Mouse (Mus musculus): ENCODE measurements at regions not wholly inside any gene's neighbourhood (a gene's known extent, or its start where the extent isn't known, plus 50 kb on each side); places are given as distances from the start of the nearest gene placed in this dataset.

GRCm38 (mm10) chr6:99946917-99947316 is 220.7 kb upstream of the Prok2 start:
- Histone ChIP-seq H3K4me2 (ENCODE audit: low read depth, low read length) (no peak overlapping the region), H3K36me3 (ENCODE audit: control insufficient read depth, insufficient read depth, low read length) (no peaks in the 10 kb centered on the region), H3K27me3 (replicated peaks; ENCODE audit: control insufficient read depth, insufficient read depth, low read length) (no peaks in the 10 kb centered on the region; the same call in 1 of the 2 replicates), H3K4me3 (ENCODE audit: low read depth, low read length) (no peak overlapping the region), H3K9me3 (ENCODE audit: control insufficient read depth, low read length) (no peaks in the 10 kb centered on the region), H3K27ac (replicated peaks; ENCODE audit: low read depth, low read length) (no peak overlapping the region), H3K4me1 (ENCODE audit: control insufficient read depth, insufficient read depth, low read length) (peaks cover 6% of the 10 kb centered on the region; the same call in 1 of the 2 replicates), H3K9ac (ENCODE audit: low read depth, low read length) (no peak overlapping the region)
- ATAC-seq (ENCODE audit: low read depth) = no peak
- DNase-seq (ENCODE audit: low spot score) = no peak
- 48% methylated on average over 2 of the region's 2 CpGs for WGBS

GRCm38 (mm10) chr6:99946481-99946880 is 220.3 kb upstream of the Prok2 start:
- H3K27ac ChIP-seq (replicated peaks; ENCODE audit: low read depth, low read length) = no peak overlapping the region
- H3K36me3 ChIP-seq (ENCODE audit: control insufficient read depth, insufficient read depth, low read length) = no peaks in the 10 kb centered on the region
- ATAC-seq (ENCODE audit: low read depth) = no peak
- no peak for DNase-seq (ENCODE audit: low spot score)
- WGBS = 51% methylated on average over 3 of the region's 3 CpGs
- peaks cover 6% of the 10 kb centered on the region; the same call in 1 of the 2 replicates for H3K4me1 ChIP-seq (ENCODE audit: control insufficient read depth, insufficient read depth, low read length)
- H3K9me3 ChIP-seq (ENCODE audit: control insufficient read depth, low read length) = no peaks in the 10 kb centered on the region
- no peak overlapping the region for H3K9ac ChIP-seq (ENCODE audit: low read depth, low read length)
- H3K4me2 ChIP-seq (ENCODE audit: low read depth, low read length) = no peak overlapping the region
- no peaks in the 10 kb centered on the region; the same call in 1 of the 2 replicates for H3K27me3 ChIP-seq (replicated peaks; ENCODE audit: control insufficient read depth, insufficient read depth, low read length)
- H3K4me3 ChIP-seq (ENCODE audit: low read depth, low read length) = no peak overlapping the region

- Histone ChIP-seq H3K36me3 (ENCODE audit: control insufficient read depth, insufficient read depth, low read length) (no peaks in the 10 kb centered on the region), H3K9ac (ENCODE audit: low read depth, low read length) (no peak overlapping the region), H3K4me2 (ENCODE audit: low read depth, low read length) (no peak overlapping the region), H3K9me3 (ENCODE audit: control insufficient read depth, low read length) (no peaks in the 10 kb centered on the region), H3K27ac (replicated peaks; ENCODE audit: low read depth, low read length) (no peak overlapping the region), H3K27me3 (replicated peaks; ENCODE audit: control insufficient read depth, insufficient read depth, low read length) (no peaks in the 10 kb centered on the region; the same call in 1 of the 2 replicates), H3K4me3 (ENCODE audit: low read depth, low read length) (no peak overlapping the region), H3K4me1 (ENCODE audit: control insufficient read depth, insufficient read depth, low read length) (peaks cover 6% of the 10 kb centered on the region; the same call in 1 of the 2 replicates)
- 84% methylated on average over 2 of the region's 2 CpGs for WGBS
- ATAC-seq (ENCODE audit: low read depth) (no peak), DNase-seq (ENCODE audit: low spot score) (no peak)
Measured at GRCm38 (mm10) chr6:99945691-99946090, 219.5 kb upstream of the Prok2 start.

GRCm38 (mm10) chr6:99942958-99943357 is 216.8 kb upstream of the Prok2 start:
- 29% methylated on average over 1 of the region's 1 CpGs for WGBS
- no peak overlapping the region for H3K4me2 ChIP-seq (ENCODE audit: low read depth, low read length)
- DNase-seq (ENCODE audit: low spot score) = no peak
- no peaks in the 10 kb centered on the region; the same call in 1 of the 2 replicates for H3K27me3 ChIP-seq (replicated peaks; ENCODE audit: control insufficient read depth, insufficient read depth, low read length)
- no peak for ATAC-seq (ENCODE audit: low read depth)
- no peak overlapping the region for H3K27ac ChIP-seq (replicated peaks; ENCODE audit: low read depth, low read length)
- H3K4me1 ChIP-seq (ENCODE audit: control insufficient read depth, insufficient read depth, low read length) = peaks cover 15% of the 10 kb centered on the region; the same call in 1 of the 2 replicates
- H3K4me3 ChIP-seq (ENCODE audit: low read depth, low read length) = no peak overlapping the region
- no peak overlapping the region for H3K9ac ChIP-seq (ENCODE audit: low read depth, low read length)
- no peaks in the 10 kb centered on the region for H3K36me3 ChIP-seq (ENCODE audit: control insufficient read depth, insufficient read depth, low read length)
- no peaks in the 10 kb centered on the region for H3K9me3 ChIP-seq (ENCODE audit: control insufficient read depth, low read length)

GRCm38 (mm10) chr6:99940118-99940517 is 213.9 kb upstream of the Prok2 start:
- peaks cover 9% of the 10 kb centered on the region; the same call in 1 of the 2 replicates for H3K4me1 ChIP-seq (ENCODE audit: control insufficient read depth, insufficient read depth, low read length)
- H3K4me3 ChIP-seq (ENCODE audit: low read depth, low read length) = no peak overlapping the region
- ATAC-seq (ENCODE audit: low read depth) (no peak), DNase-seq (ENCODE audit: low spot score) (no peak)
- WGBS = 59% methylated on average over 5 of the region's 5 CpGs
- H3K27me3 ChIP-seq (replicated peaks; ENCODE audit: control insufficient read depth, insufficient read depth, low read length) = no peaks in the 10 kb centered on the region
- no peak overlapping the region for H3K27ac ChIP-seq (replicated peaks; ENCODE audit: low read depth, low read length)
- H3K36me3 ChIP-seq (ENCODE audit: control insufficient read depth, insufficient read depth, low read length) = no peaks in the 10 kb centered on the region
- H3K9ac ChIP-seq (ENCODE audit: low read depth, low read length) = no peak overlapping the region
- H3K4me2 ChIP-seq (ENCODE audit: low read depth, low read length) = no peak overlapping the region
- H3K9me3 ChIP-seq (ENCODE audit: control insufficient read depth, low read length) = no peaks in the 10 kb centered on the region

DNA sequence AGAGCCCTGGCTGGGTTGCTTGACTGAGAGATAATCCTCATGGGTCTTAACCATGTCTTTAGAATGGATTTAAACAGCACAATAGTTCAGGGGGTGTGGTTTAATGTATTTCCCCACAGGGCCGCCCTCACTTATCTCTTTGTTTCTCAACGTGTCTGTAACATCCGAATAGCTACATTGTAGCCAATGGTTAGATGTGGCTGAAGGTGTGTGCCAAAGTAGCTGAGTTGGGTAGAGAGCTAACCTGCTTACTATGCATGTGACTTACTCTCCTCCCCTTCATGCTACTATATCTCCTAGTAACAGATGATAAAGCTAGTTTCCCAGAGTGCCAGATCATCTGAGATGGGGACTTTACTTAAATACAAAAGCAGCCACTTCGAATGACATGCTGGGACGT is 213.2 kb upstream of the Prok2 start:
- Histone ChIP-seq H3K9me3 (ENCODE audit: control insufficient read depth, low read length) (no peaks in the 10 kb centered on the region), H3K27ac (replicated peaks; ENCODE audit: low read depth, low read length) (no peak overlapping the region), H3K9ac (ENCODE audit: low read depth, low read length) (no peak overlapping the region), H3K4me3 (ENCODE audit: low read depth, low read length) (no peak overlapping the region), H3K4me2 (ENCODE audit: low read depth, low read length) (no peak overlapping the region), H3K27me3 (replicated peaks; ENCODE audit: control insufficient read depth, insufficient read depth, low read length) (no peaks in the 10 kb centered on the region), H3K4me1 (ENCODE audit: control insufficient read depth, insufficient read depth, low read length) (peaks cover 9% of the 10 kb centered on the region; the same call in 1 of the 2 replicates), H3K36me3 (ENCODE audit: control insufficient read depth, insufficient read depth, low read length) (no peaks in the 10 kb centered on the region)
- WGBS = 62% methylated on average over 5 of the region's 5 CpGs
- ATAC-seq (ENCODE audit: low read depth) (no peak), DNase-seq (ENCODE audit: low spot score) (no peak)

DNA sequence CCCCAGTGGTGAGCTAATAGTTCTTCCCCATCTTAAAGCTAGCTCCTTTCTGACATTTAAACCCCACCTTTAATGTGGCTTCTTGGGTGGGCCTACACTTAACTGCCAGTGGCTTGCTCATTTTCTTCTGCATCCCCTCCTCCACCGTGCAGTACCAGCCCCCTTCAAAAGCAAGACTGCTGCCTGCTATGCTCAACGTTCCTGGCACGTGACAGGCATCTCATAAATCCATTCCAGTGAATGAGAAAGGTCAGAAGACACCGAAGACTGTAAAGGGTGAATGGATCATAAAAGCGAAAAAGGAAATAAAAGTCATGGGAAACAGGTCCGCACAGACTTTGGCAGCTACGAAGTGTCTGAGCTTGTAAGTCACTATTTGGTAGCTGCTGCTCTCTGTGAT is 212.8 kb upstream of the Prok2 start:
- H3K4me2 ChIP-seq (ENCODE audit: low read depth, low read length) = no peak overlapping the region
- H3K4me3 ChIP-seq (ENCODE audit: low read depth, low read length) = no peak overlapping the region
- DNase-seq (ENCODE audit: low spot score) = no peak
- H3K9ac ChIP-seq (ENCODE audit: low read depth, low read length) = no peak overlapping the region
- H3K27ac ChIP-seq (replicated peaks; ENCODE audit: low read depth, low read length) = no peak overlapping the region
- no peaks in the 10 kb centered on the region for H3K27me3 ChIP-seq (replicated peaks; ENCODE audit: control insufficient read depth, insufficient read depth, low read length)
- H3K36me3 ChIP-seq (ENCODE audit: control insufficient read depth, insufficient read depth, low read length) = no peaks in the 10 kb centered on the region
- peaks cover 11% of the 10 kb centered on the region for H3K4me1 ChIP-seq (ENCODE audit: control insufficient read depth, insufficient read depth, low read length)
- no peak for ATAC-seq (ENCODE audit: low read depth)
- no peaks in the 10 kb centered on the region for H3K9me3 ChIP-seq (ENCODE audit: control insufficient read depth, low read length)
- WGBS = 47% methylated on average over 7 of the region's 7 CpGs

DNA sequence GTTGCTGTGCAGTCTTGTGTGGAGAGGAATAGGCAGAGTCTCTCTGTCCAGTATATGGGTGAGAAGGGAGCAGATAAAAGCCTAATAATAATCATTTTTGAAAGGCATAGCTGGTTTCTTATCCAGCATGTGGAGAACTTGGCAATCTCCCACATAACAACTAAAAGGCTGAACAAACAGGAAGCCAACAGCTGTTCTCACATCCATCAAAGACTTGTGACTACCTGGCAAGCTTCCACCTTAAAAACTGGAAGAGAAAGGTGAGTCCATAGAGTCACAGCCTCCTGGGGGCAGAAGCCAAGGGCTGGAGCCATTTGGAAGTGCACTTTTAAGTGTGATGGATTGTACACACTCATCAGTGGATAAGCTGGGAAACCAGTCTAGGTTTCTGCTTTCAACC is 210.5 kb upstream of the Prok2 start:
- no peaks in the 10 kb centered on the region for H3K9me3 ChIP-seq (ENCODE audit: control insufficient read depth, low read length)
- H3K4me3 ChIP-seq (ENCODE audit: low read depth, low read length) = no peak overlapping the region
- H3K27me3 ChIP-seq (replicated peaks; ENCODE audit: control insufficient read depth, insufficient read depth, low read length) = no peaks in the 10 kb centered on the region
- H3K4me2 ChIP-seq (ENCODE audit: low read depth, low read length) = no peak overlapping the region
- no peak for DNase-seq (ENCODE audit: low spot score)
- H3K36me3 ChIP-seq (ENCODE audit: control insufficient read depth, insufficient read depth, low read length) = no peaks in the 10 kb centered on the region
- H3K27ac ChIP-seq (replicated peaks; ENCODE audit: low read depth, low read length) = no peak overlapping the region
- no peak for ATAC-seq (ENCODE audit: low read depth)
- no peak overlapping the region for H3K9ac ChIP-seq (ENCODE audit: low read depth, low read length)
- peaks cover 15% of the 10 kb centered on the region for H3K4me1 ChIP-seq (ENCODE audit: control insufficient read depth, insufficient read depth, low read length)

- Histone ChIP-seq H3K4me1 (ENCODE audit: control insufficient read depth, insufficient read depth, low read length) (peaks cover 15% of the 10 kb centered on the region), H3K4me3 (ENCODE audit: low read depth, low read length) (no peak overlapping the region), H3K36me3 (ENCODE audit: control insufficient read depth, insufficient read depth, low read length) (no peaks in the 10 kb centered on the region), H3K9ac (ENCODE audit: low read depth, low read length) (no peak overlapping the region), H3K27ac (replicated peaks; ENCODE audit: low read depth, low read length) (no peak overlapping the region), H3K27me3 (replicated peaks; ENCODE audit: control insufficient read depth, insufficient read depth, low read length) (no peaks in the 10 kb centered on the region), H3K4me2 (ENCODE audit: low read depth, low read length) (no peak overlapping the region), H3K9me3 (ENCODE audit: control insufficient read depth, low read length) (no peaks in the 10 kb centered on the region)
- 81% methylated on average over 4 of the region's 4 CpGs for WGBS
- ATAC-seq (ENCODE audit: low read depth) (no peak), DNase-seq (ENCODE audit: low spot score) (no peak)
Measured at GRCm38 (mm10) chr6:99935373-99935772, 209.2 kb upstream of the Prok2 start.
